Mouse (Mus musculus): ENCODE measurements at regions not wholly inside any gene's neighbourhood (a gene's known extent, or its start where the extent isn't known, plus 50 kb on each side); places are given as distances from the start of the nearest gene placed in this dataset.

DNA sequence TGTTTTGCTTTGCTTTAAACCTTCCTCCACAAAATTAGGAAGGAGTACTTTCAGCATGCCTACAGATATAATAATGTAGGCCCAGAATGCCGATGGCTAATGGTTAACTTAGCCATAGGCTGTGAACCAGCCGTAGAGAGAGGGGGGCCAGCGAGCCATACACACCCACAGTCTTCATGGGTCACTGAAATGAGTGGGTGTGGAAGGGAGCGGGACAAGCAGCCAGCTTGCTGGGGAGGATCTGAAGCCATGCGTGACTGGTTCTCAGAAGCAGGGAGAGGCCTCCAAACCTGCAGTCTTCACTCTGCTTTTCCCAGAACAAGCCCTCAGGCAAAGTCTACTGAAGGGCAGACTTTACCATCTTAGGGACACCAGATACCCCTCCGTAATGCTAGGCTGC lies 50.8 kb upstream of the Ptpn13 start:
- no peak for TF ChIP-seq CTCF (IDR thresholded peaks at IDR 0.05; ENCODE audit: control insufficient read depth, insufficient read depth, insufficient replicate concordance, low read depth, low read length)
- no peak for TF ChIP-seq POLR2A (IDR thresholded peaks at IDR 0.05; ENCODE audit: control insufficient read depth, low read depth, low read length)

Measured in testis, adult 2 months (tissue).